Mouse (Mus musculus) heart, postnatal 0 days (tissue): ENCODE results near the gene Rcan1.

Source experiments
- CTCF ChIP-seq: IDR thresholded peaks from 2 replicates; pipeline ENCODE4 v1.5.1; 2016; ENCODE audit warnings: antibody characterized with exemption, control low read depth, low read depth
- EP300 ChIP-seq: IDR thresholded peaks from 2 replicates; pipeline ENCODE4 v1.6.1; 2016; ENCODE audit warnings: antibody characterized with exemption, low read depth

DNA sequence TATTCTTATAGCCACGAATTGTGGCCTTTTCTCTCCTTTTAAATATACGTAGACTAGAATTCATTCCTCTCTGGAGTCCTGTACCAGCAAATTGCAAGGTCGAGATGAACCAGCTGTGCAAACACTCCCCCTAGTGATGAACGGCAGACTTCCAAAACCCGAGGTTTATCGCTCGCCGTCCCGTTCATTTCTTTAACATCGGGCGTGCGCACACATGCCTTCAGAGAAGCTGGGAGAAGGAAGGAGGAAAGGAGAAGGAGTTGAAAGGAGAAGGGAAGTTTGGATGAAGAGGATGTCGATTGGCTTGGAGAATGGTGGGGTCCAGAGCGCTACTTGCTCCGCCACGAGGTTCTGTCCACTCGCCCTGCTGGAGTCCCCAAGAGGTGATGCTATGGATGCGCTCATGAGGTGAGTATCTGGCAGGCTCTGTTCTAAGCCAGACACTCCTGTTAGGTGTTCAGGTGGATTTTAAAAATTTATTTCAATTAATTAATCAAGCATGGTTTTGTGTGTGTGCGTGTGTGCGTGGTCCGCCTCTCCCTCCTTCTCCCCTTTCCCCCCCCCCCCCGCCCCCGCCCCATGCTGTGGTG is 8.0 kb upstream of the Rcan1 start:
- peak; percentile 78 for TF ChIP-seq CTCF
- no peak for TF ChIP-seq EP300
